Mouse (Mus musculus) B cell, adult 2 months (primary cell): ENCODE data around the gene Scgb1b19.
"Not testable (repeated sequence)": the region's sequence is repeated elsewhere in the genome, so short reads cannot be mapped to it uniquely, and the experiment has no call there.

ENCODE experiments used
- DNase-seq, 2 experiments: peaks; one replicate each; pipeline ENCODE4 v3.0.0; 2022

Gene Scgb1b19

DNA sequence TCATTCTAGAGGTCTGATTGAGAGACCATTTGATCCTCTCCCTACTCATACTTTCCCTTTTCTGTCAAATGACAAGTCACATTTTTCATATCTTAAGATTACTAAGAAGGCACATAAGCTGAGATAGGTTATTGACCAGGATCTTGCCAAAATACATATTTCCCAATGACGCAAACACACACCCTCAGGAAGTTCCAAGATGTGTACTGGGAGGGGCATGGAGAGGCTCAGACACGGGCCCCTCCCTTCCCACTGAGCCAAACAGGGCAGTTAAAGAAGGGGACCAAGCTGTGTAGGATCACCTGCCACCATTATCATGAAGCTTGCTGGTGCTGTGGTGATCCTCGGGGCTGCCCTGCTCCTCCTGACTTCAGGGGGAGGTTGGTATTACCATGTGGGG lies at the start of gene Scgb1b19:
TSS of gene Scgb1b19 (plus strand) at position 301 of the 400 bp plus-strand sequence.
- DNase-seq, result not testable (repeated sequence)

DNA sequence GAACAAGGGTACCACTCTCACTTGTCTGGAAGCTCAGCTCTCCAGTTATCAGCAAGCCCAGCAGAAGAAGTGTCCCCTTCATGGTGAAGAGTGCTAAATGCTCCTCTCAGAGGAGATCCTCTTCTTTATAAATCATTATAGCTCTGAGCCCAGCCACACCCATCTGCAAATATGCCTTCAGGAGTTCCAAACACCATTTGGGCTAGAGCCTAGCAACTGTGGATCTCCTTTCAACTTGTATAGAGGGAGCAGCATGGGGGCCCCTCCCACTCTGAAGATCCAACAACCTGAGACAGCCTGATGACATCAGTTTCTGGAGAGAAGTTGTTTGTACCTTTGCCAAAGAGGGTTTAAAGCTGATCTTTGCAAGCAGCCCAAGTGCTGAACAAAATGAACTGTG lies 6.9 kb upstream of the Scgb1b19 start, which contains the start of gene Scgb2b19:
TSS of gene Scgb2b19 (minus strand) at position 101 of the 400 bp plus-strand sequence.
- not testable (repeated sequence) for DNase-seq
